Mouse (Mus musculus): ENCODE measurements around the gene Ccdc148.

Ccdc148 gene

GRCm38 (mm10) chr2:58778986-58779495, 381.4 kb downstream of the Ccdc148 start:
- DNase-seq (ENCODE audit: low spot score) = no peak

GRCm38 (mm10) chr2:58773833-58774232, 386.6 kb downstream of the Ccdc148 start:
- no peak for DNase-seq (ENCODE audit: low spot score)

Data from testis, postnatal 10 days (tissue).